Mouse (Mus musculus): ENCODE measurements around the gene Glt8d1.

GRCm38 (mm10) chr14:31013928-31014327 is 12.7 kb downstream of the Glt8d1 start:
- TF ChIP-seq GATA1 (IDR thresholded peaks at IDR 0.05; ENCODE audit: low read length) (no peak), TAL1 (IDR thresholded peaks at IDR 0.05; ENCODE audit: low read length) (no peak)

Data from erythroblast, embryonic 14.5 days (primary cell).